Mouse (Mus musculus) cerebellum, adult 2 months (tissue): Measurements from ENCODE around the gene Vmn1r178. TPM values are rescaled to one million over a fixed set of nuclear protein-coding genes. Genes with fewer than 3 reads are reported as not detected.
"Not testable (repeated sequence)": the region's sequence is repeated elsewhere in the genome, so short reads cannot be mapped to it uniquely, and the experiment has no call there.

Experiments
- DNase-seq, 2 experiments: peaks; one replicate each; pipeline ENCODE4 v3.0.0; 2021
- H3K27ac ChIP-seq: fragments of 200-500 bp; 2 replicates; pipeline ENCODE4 v1.5.1; 2012; ENCODE audit warnings: low read length, control low read depth, inconsistent platforms; ENCODE audit not compliant: insufficient read depth
- H3K27me3 ChIP-seq: fragments of 200-500 bp; 2 replicates; pipeline ENCODE4 v1.6.1; 2012; ENCODE audit warnings: inconsistent platforms, mild to moderate bottlenecking, low read length, moderate library complexity; ENCODE audit not compliant: control insufficient read depth, insufficient read depth
- H3K4me1 ChIP-seq: fragments of 200-500 bp; 2 replicates; pipeline ENCODE4 v1.6.1; 2011; ENCODE audit warnings: low read length; ENCODE audit not compliant: control insufficient read depth, insufficient read depth
- H3K4me3 ChIP-seq: fragments of 200-500 bp; replicated peaks from 2 replicates; pipeline ENCODE3; 2011; ENCODE audit warnings: mild to moderate bottlenecking, low read depth, low read length, control low read depth; ENCODE audit not compliant: insufficient read depth
- CTCF ChIP-seq: fragments of 200-500 bp; IDR thresholded peaks from 2 replicates; pipeline ENCODE4 v1.5.1; 2011; ENCODE audit warnings: low read depth, mild to moderate bottlenecking, control low read depth, low read length, moderate library complexity, borderline replicate concordance; ENCODE audit not compliant: insufficient read depth
- POLR2A ChIP-seq: fragments of 200-500 bp; IDR thresholded peaks from 2 replicates; pipeline ENCODE4 v1.6.1; 2011; ENCODE audit warnings: low read length, control low read depth, borderline replicate concordance; ENCODE audit not compliant: insufficient read depth
- WGBS: fragments of 180-500 bp; shearing (Covaris S2); methylation state at CpG from one replicate; pipeline ENCODE4 v1.1.7; 2018; 5-methylcytosine and 5-hydroxymethylcytosine counted together
- polyA plus RNA-seq: library from polyadenylated mRNA; depleted of rRNA; stranded (reverse); fragments of >200 nt; gene quantifications from 2 replicates; pipeline ENCODE4 v1.2.3, GENCODE M21; 2012; rRNA removed

Gene Vmn1r178
- polyA plus RNA-seq: not detected in 2 replicates

DNA sequence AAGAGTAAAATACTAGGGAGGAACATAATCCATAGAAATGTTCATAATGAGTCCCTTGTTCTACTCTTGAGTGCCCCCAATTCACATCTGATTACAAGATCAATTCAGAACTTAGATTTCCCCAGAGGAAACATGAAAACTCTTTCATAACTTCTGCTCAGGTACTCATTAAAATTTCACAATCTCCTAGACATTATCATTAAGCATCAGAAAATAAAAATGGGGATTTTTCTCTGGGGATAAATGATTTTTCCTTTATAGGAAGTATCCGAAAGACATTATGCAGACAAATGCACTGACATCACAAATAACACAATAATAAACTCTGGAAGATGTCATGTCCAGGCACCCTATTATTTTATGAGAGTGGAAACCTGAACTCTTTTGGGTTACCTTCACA, at the start of gene Vmn1r178:
Gene Vmn1r178, plus strand, starts transcription at position 301 of the 400 bp plus-strand sequence.
- no peaks in the 10 kb centered on the region for H3K27me3 ChIP-seq

DNA sequence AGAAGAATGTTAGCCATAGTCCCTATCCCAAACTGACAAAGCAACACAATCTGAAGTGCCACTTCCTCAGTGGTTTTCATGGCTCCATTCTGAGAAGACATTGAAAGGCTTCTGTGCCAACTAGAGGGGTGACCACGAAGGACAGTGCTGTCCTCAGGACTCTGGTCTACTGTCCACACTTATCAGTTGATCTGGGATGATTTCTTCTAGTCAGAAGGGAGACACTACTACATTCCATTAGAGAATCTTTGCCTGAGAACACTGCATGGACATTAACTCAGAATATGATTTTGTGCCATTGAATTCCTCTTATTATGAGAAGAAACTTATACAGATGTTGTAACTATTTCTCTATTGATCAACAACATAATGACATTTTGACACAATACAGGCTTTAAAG, 25.5 kb upstream of the Vmn1r178 start, which contains the start of gene Vmn1r177:
Gene Vmn1r177, minus strand, starts transcription at position 101 of the 400 bp plus-strand sequence.
- DNase-seq, H3K27me3 ChIP-seq, H3K27ac ChIP-seq, H3K4me1 ChIP-seq, H3K4me3 ChIP-seq: not testable (repeated sequence)
- 0% methylated on average over 1 of the region's 1 CpGs for WGBS

More for the DNA sequence above, at the start of gene Vmn1r178:
- DNase-seq: no peak
- Histone ChIP-seq H3K4me3 (no peak within 1 kb of the TSS), H3K4me1 (no peaks in the 10 kb centered on the region), H3K27ac (no peak within 1 kb of the TSS)
- TF ChIP-seq POLR2A: no peak
- no peak for TF ChIP-seq CTCF
- 84% methylated on average over 1 of the region's 1 CpGs for WGBS

DNA sequence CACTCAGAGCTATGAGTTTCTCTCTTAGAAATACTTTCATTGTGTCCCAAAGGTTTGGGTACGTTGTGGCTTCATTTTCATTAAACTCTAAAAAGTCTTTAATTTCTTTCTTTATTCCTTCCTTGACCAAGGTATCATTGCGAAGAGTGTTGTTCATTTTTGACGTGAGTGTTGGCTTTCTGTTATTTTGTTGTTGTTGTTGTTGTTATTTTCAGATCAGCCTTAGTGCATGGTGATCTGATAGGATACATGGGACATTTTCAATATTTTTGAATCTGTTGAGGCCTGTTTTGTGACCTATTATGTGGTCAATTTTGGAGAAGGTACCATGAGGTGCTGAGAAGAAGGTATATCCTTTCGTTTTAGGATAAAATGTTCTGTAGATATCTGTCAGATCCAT, 14.9 kb upstream of the Vmn1r178 start:
- not testable (repeated sequence) for H3K4me1 ChIP-seq, H3K27ac ChIP-seq, H3K4me3 ChIP-seq, DNase-seq, H3K27me3 ChIP-seq
- WGBS: 60% methylated on average over 4 of the region's 4 CpGs

DNA sequence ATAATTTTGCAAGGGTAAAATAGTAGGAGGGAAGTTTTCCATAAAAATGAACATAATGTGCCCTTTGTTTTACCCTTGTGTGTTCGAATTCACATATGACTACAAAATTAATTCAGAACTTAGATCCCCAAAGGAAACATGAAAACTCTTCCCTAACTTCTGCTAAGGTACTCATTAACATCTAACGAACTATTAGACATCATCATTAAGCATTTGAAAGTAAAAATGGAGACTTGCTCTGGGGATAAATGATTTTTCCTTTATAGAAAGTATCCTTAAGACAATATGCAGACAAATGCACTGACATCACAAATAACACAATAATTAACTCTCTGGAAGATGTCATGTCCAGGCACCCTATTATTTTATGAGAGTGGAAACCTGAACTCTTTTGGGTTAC, 34.9 kb downstream of the Vmn1r178 start, which contains the start of gene Vmn1r179:
Gene Vmn1r179, plus strand, starts transcription at position 301 of the 400 bp plus-strand sequence.
- TF ChIP-seq POLR2A: no peak
- TF ChIP-seq CTCF: no peak
- no peak for DNase-seq
- Histone ChIP-seq H3K4me1 (no peaks in the 10 kb centered on the region), H3K27ac (no peak within 1 kb of the TSS), H3K4me3 (no peak within 1 kb of the TSS), H3K27me3 (no peaks in the 10 kb centered on the region)
- 30% methylated on average over 2 of the region's 2 CpGs for WGBS

Other genes starting within 250 kb of the Vmn1r178 start
- gene Vmn1r172, start 233.7 kb upstream of the Vmn1r178 start, polyA plus RNA-seq: not detected in 2 replicates
- gene Vmn1r173, start 191.3 kb upstream of the Vmn1r178 start, polyA plus RNA-seq: not detected in 2 replicates
- gene Vmn1r174, start 139.7 kb upstream of the Vmn1r178 start, polyA plus RNA-seq: not detected in 2 replicates
- gene Vmn1r175, start 81.4 kb upstream of the Vmn1r178 start, polyA plus RNA-seq: not detected in 2 replicates
- not detected in 2 replicates for gene Vmn1r176, start 54.6 kb upstream of the Vmn1r178 start, polyA plus RNA-seq
- not detected in 2 replicates for gene Vmn1r177, start 25.6 kb upstream of the Vmn1r178 start, polyA plus RNA-seq
- not detected in 2 replicates for gene Vmn1r179, start 35.0 kb downstream of the Vmn1r178 start, polyA plus RNA-seq
- gene Vmn1r180, start 58.6 kb downstream of the Vmn1r178 start, polyA plus RNA-seq: not detected in 2 replicates
- not detected in 2 replicates for gene Vmn1r181, start 82.6 kb downstream of the Vmn1r178 start, polyA plus RNA-seq
- not detected in 2 replicates for gene V1rd19, start 109.7 kb downstream of the Vmn1r178 start, polyA plus RNA-seq
- gene Vmn1r183, start 161.2 kb downstream of the Vmn1r178 start, polyA plus RNA-seq: not detected in 2 replicates
- gene Zfp180, start 189.9 kb downstream of the Vmn1r178 start, polyA plus RNA-seq: 35.3 and 36.3 TPM in 2 replicates
- 7.7 and 8.1 TPM in 2 replicates for gene Zfp112, start 220.3 kb downstream of the Vmn1r178 start, polyA plus RNA-seq
- gene Zfp235, start 242.2 kb downstream of the Vmn1r178 start, polyA plus RNA-seq: 20.2 and 21.4 TPM in 2 replicates